Mouse (Mus musculus) urinary bladder, postnatal 14 days (tissue): ENCODE measurements at regions not wholly inside any gene's neighbourhood (a gene's known extent, or its start where the extent isn't known, plus 50 kb on each side); places are given as distances from the start of the nearest gene placed in this dataset.
"Not testable (repeated sequence)": the region's sequence is repeated elsewhere in the genome, so short reads cannot be mapped to it uniquely, and the experiment has no call there.

ENCODE experiments used
- DNase-seq: peaks from one replicate; pipeline ENCODE4 v3.0.0; 2021; ENCODE audit warnings: low spot score

DNA sequence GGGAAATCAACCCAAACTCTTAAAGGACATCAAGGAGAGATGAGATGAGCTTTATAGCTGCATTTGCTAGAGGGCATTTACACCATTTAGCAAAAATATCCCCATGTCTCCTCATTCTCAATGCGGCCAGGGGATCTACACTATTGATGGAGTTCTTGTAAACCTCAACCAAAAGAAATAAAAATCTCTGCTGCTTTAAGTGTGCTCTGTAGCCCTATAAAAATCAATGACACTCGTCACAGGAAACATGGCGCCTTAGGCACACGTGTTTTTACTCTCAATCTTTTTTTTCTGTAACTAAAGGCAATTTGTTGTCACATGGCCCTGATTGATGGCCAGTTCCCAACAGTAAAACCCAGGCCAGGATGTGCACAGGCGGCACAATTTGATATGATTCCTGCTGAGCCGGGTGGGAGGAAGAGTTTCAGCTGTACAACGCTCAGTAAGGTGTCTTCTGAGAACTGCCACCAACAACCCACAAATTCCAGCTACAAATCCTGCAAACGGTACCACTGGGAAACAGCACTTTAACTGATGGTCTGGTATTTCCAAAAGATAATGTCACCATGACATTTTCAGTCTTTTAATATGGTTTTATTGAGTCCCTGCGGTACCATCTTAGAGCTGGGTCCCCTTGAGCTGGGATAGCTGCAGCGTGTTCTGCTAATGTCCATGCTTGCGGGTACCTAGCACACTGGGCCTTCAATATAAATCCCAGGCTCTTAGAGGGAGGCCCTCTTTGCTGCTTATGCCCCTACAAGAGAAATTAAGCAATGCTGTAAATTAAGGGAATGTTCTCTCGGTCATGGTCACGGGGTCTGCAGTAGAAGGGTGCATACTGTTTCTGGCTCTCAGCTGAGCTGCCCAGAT, 78.8 kb downstream of the Tpbg start:
- DNase-seq: no peak

DNA sequence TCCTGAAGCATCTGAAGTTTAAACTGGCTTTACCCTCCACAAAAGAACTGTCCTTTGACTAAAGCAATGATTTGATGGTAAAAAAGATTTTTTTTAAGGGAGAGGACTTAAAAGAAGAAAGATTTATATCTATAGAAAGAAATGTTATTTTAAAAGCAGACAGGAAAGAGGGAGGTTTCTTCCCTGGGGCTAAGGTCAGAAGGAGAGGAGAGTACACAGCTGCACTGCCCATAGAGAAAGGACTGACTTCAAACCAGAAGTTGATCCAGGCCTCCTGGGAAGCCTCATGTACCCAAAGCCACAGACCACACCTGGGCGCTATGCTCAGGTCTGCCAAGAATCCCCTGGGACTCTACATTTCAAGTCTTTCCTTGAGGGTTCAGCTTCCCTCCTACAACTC, 83.1 kb downstream of the Tpbg start:
- no peak for DNase-seq

DNA sequence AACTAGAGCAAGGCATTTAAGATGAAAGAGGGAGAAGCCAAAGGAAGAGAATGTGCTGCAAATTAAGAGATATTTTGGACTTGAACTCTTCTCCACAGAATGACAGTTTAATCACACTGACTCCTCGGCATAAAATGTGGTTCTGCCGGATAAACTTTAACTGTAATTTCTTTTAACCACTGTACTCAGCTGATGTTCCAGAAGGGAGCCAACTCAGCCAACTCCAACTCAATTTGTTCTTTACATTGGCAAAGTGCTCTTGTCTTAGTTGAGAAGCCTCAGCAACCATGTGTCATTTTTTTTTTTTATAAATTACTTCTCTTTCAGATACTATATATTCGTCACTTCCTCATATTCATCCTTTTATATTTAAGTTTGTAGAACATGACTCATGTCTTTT, 90.0 kb downstream of the Tpbg start:
- DNase-seq: no peak

DNA sequence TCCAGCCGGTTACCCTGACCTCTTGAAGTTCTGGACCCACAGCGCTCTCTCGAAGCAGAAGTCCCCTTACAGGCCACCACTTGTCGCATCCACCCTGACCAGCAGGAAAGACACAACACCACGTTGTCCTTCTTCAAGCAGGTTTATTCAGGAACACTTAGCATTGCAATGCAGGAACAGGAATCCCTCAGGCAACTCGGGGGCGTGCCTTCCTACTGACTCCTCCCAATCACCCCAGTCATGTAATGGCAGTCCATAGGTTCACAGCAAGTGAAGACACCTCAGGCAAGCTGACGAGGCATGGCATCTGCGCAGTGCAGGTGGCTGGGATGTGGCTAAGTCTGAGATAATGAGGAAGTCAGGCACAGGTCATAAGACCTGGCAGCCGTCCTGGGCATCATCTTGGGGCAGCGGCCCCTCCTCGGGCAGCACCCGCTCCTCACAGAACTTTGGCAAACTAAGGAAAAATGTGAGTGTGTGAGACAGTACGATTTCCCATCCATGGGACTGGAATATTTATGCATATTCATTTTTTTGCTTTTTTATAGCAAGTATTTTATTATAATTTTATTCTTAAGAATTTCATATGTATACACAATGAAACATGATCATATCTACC, 101.0 kb downstream of the Tpbg start:
- not testable (repeated sequence) for DNase-seq

DNA sequence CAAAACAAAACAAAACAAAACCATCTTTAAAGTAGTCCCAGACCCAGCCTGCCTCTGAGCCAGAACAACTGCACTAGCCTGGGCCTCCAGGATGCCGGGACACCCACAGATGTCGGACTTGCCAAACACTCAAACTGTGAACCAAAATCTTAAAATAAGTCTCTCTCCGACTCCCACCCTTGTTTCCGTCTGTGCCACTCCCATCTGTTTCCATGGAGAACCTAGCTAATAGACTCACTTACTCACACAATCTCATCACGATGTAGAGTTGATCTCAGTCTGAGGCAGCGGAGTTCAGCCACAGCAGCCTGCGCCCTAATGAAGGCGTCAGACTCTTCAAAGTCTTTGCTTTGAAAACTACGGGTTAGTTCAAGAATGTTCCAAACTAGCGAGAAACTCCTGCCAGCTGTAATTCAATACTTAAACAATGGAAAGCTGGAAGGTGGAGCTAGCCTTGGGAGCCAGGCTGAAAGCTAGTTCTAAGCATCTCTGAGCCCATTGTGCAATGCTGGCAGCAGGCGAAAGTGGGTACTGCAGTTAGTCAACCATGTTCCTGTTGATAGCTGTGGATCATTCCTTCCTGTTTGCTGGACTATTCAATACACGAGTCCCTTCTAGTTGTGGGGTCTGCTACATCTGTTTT, 106.4 kb downstream of the Tpbg start:
- DNase-seq: no peak

DNA sequence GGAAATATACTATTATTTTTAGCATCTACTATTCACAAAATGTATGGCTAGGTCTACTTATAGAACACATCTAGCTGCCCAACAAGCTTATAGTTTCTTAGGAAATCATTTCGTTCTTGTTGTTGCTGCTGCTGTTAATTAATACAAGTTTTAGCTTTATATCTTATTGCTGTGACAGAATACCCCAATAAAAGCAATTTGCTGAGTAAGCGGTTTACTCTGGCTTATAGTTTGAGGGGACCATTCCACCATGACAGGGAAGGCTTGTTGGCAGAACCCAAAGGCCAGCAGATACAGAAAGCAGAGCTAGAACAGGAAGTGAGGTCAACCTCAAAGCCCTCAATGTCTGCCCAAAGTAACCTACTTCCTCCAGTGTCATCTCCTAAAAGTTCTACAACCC, 109.6 kb downstream of the Tpbg start:
- DNase-seq: no peak

DNA sequence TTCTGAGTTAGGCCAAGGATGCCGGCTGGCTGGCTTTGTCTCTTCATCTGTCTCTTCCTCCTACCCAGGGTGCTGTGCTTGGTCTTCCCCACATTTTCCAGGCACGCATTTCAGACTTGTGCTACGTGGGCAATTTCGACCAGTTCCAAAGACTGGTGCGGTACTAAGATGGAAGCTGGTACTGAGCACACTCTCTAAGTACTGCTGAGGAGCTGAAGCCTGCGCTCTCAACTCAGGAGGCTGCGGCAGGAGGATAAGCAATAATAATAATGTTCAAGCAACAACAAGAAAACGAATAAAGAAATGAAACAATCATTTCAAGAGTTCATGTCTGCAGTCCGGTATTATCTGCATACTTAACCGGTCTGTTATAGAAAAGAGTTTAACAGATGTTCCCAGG, 127.9 kb downstream of the Tpbg start:
- no peak for DNase-seq

DNA sequence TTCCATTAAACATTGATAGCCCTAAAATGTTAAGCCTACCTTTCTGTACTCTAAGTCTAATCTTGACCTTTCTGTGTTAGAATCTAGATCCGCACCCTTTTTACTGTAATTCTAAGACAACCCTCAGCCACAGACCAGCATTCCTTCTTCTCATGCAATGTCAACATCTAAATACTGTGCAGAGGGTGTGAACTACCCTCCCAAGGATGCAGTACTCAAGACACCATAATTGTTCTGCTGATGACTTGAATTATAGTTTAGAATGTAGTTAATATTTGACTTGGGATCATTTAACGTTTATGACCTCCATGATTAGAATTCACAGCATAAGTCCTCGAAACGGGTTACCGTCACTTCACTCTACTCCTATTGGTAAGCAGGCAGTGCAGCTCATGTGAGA, 139.2 kb downstream of the Tpbg start:
- DNase-seq: no peak

DNA sequence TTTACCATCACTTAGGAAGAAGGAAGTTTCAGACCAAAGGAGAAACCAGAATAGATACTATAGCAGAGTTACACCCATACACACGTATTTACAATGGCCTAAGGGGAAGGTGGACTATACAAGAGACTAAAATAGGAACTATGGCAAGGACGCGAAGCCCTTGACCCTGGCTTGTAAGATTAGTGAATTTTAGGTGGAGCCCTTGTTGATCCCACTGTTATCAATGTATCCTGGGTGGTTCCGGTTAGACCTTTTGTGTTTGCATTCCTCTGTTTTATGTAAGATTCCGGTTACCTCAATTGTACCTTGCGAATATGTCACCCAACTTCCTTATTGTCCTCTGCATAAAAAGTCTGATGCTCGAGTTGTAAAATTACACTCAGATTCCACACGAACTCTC, 141.3 kb downstream of the Tpbg start:
- DNase-seq: not testable (repeated sequence)

DNA sequence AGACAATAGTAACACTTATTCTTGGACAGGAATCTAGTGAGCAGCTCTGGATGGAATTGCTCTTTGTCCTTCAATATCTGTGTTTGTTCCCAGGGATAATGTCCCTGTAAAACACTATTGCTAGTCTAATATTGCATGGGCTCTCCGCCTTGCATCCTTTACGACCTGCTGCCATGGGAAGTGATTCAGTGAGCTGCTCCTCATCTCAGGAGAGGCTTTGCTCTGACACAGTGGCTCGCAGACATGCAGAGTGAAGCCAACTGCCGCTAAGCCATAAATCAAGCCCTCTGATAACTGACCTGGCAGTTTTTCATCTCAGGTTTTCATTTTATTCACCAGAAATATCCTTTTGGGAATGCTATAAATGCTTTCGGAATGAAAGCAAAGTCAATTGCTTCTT, 143.5 kb downstream of the Tpbg start:
- DNase-seq: no peak

DNA sequence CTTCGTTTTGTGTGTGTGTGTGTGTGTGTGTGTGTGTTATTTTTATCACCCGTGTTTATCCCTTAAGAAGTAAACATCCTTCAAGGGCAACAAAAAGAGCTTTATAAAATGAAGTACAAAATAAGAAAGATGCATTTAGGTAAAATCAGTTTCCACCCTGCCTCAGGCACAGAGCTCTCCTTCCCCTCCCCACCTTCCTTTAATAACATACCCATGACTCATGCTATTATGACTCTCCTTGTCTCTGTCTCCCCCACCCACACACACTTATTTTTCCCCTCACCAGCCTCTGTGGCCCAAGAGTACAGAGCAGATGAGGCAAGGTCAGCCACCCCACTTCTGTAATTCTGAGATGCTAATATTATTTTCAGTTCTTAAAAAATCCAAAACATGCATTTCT, 144.0 kb downstream of the Tpbg start:
- DNase-seq: no peak

DNA sequence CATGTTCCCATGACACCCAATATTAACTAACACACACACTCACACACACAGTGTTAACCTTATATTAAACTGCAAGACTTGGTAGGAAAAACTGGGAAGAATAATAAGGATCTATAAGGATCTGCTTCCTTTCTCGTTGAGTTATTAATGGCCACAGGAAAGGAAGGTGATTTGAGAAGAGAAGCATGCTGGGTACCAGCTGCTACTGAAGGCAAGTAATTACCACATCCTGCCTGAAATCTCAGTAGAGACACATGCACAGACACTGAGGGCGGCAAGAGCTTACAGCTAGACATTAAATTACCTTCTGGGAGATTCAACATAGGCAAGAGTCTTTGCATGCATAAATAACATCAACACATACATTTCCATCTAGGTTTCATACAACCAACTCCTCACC, 160.8 kb downstream of the Tpbg start:
- no peak for DNase-seq

DNA sequence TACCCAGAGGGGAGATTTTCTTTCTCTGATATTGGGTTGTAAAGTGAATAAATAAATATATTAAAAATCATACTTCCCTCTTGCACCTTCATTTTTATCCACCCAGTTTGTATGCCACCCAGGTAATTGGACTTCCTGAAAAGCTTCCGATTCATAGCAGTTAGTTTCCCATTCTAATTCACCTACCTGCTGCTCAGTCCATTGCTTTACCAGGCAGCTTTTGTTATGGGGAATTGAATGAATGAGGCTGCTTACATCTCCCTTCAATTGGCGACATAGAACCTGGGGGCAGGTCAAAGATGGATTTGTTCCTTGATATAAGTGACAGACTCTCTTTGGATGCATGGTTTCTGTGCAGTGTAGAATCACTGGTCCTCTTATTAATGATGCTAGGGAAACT, 169.5 kb downstream of the Tpbg start:
- DNase-seq: no peak

DNA sequence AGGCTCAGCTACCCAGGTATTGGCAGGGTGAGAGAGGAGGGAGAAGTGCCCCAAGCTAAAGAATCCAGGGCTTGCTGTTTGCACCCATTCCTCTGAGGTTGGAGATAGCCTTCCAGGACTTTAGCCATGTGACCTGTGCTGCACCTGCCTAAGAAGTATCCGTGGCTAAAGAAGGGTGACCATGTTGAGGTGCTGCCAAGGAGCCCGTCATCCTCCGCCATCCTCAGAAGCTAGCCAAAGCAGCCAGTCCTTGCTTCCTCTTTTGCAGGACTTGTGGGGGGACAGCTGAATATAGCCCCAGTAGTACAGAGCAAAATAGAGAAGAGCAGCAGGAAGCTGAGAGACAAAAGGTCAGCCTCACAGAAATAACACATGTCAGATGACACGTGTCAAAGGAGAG, 173.7 kb downstream of the Tpbg start:
- no peak for DNase-seq

DNA sequence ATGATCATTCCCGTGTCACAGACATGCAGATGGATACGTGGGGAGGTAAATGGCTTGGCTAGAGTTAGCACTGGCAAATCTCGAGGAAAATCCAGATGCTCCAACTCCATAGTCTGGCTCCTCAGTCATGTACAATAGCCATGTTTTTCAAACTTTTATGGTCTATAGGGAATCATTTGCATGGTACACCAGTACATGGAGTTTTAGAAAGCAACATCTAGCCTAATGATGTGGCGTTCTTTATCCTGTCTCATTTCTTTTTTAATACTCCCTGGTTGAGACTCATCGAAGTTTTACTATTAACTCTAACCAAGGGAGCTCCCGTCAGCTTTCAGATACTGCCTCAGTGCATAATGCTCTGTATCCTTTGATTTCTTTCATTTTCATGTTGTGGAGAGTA, 178.0 kb downstream of the Tpbg start:
- DNase-seq: no peak

DNA sequence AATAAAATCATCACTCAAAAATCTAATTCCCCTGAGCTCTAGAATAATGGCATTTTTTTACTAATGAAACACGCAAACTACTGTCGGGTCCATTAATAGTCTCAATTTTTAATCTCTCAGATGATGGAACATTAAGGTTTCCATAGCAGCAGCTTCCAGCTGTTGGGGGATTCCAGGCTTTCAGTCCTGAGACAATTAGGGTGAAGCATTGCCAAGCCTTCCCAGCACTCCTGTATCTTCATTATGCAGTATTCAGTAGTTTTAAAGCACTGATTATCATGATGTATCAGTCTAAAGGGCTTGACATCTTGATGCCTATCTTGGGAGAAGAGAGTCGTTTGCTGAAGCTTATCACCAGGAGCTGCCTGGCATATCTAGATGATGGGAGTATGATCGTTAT, 178.6 kb downstream of the Tpbg start:
- DNase-seq: no peak

DNA sequence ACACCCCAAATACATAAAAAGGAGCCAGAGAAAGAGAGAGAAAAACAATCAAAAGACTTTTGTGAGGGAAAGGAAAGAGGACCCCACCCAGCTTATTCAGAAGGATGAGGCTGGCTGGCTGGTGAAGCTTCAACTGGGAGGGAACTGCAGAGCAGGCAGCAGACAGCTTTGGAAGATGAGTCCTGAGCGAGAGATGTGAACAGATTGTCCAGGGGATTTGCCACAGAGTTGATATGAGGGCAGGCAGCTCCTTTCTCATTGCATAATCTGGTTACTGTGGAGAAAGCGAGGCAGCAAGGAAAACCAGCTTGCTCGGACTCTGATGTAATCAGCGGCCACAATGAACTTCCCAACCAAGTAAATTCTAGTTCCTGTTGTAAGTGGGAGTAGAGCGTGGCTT, 188.6 kb downstream of the Tpbg start:
- peak; percentile 4 for DNase-seq

DNA sequence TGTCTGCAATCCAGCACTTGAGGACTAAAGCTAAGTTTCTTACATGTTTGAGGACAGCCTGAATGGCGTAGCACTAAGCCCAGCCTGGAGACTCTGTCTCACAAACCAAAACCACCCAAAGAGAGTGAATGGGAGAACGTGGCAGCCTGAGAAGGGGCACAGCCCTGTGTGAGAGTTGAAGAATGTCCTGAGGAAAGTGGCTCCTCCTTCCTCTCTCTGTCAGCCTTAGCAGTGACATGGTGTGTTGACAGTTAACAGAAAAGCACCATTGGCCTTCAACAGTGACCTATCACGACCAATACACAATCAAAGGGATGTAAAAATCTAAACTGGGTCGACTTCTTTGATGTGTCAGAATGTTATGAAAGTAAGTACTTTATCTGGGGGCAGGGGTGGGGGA, 201.9 kb downstream of the Tpbg start:
- no peak for DNase-seq

DNA sequence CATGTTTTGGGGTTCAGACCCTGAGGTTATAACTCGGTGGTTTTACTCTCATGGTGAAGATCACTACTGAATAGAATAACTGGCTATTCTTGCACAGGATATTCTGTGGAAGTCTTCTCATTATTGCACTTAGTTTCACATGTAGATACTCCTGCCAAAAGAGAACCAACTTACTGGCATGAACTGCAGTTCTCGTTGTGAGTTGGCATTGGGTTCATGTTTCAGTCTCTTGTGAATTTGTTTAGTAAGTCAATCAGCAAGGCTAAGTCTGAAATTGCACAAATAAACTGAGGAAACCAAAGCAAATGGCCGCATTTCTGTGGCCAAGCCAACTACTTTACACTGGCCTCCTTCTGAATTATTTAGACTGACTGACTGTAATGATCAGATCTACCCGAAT, 215.9 kb downstream of the Tpbg start:
- no peak for DNase-seq

DNA sequence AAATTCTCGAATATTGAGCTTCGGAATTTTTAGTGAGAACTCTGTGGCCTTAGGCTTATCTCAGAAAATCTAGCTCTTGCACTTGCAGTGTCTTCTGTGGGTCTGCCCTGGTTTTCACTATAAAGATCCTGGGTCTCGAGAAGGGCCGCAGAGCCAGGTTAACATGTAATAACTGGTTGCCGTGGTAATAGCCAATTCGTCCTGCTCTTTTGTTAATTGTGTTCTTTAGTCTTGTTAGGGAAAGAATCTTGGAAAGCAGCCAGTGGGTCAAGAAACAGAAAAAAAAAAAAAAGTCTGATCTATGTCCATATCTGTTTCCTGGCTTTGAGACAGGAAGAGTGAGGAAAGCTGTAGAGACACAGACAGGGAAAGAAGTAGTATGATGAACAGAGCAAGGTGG, 217.9 kb downstream of the Tpbg start:
- no peak for DNase-seq

DNA sequence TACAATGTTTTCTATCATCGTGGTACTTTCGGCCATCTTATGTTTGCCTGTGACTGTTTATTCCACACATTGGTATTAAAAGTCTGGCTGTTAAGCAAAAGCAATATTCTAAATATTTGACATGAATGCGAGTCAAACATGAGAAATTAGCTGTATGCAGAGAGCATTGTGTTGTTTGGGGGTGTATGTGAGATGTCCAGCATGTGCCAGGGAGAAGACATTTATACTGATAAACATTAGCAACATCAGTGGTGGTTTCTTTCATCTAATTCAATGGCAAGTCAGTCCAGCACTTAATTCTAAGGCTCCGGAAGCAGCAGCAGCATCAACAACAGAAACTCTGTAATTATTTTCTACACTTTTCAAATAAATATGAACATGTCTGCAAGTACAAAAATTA, 219.1 kb downstream of the Tpbg start:
- no peak for DNase-seq

DNA sequence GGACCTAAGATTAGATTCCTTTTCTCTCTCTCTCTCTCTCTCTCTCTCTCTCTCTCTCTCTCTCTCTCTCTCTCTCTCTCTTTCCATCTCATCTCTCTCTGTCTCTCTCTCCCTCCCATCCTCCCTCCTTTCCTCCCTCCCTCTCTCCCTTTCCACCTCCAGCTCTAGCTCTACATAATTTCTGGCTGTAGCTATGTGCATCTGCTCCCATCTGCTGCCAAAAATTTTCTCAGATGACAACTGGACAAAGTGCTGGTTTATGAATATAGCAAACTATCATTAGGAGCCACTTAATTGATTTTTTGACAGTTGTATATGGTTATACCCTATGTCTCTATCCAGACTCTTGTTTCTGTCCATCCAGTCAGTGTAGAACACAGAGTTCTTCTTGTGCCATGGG, 237.1 kb downstream of the Tpbg start:
- DNase-seq: no peak

DNA sequence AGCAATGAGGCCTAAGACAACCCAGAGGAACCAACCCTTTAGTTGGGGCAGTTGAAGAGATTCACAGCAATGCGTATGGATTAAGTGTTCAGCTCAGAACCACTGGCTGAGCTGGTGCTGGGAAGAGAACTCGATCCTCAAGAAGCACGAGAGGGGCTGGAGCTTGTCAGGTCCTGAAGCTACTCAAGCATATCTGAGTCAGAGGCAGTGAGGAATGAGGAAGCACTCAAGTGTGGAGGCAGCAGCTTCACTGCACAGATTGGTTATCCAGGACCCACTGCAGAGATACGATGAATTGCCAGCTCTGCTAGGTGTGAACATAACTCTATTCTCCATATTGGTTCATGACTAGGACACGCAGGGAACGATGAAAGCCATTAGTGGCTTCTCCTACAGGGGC, 239.7 kb downstream of the Tpbg start:
- no peak for DNase-seq

DNA sequence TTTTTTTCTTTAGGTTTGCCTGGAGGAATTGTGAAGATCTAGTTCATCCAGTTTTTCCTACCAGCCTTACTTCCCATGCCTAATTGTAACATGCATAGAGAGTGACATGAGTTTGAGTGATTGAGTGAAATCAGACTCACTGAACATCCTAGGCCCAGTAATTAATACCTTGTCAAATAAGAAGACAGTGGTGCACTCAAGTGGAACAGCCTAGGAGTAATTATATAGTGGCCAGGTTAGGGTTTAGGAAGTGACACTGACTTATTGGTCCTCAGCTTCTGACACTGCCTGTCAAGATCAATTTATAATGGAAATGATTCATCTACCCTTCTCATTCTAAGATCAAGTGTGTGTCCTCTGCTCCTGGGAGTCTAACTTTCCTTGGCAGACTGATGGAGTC, 250.8 kb downstream of the Tpbg start:
- no peak for DNase-seq
